Mouse (Mus musculus) intestine, postnatal 0 days (tissue): ENCODE results near the gene Gpkow. TPM values are rescaled to one million over a fixed set of nuclear protein-coding genes. Genes with fewer than 3 reads are reported as not detected.

Experiments
- ATAC-seq: fragments of 200-750 bp; cut with Nextera tagmentation; 2 replicates; pipeline ENCODE4 v1.8.0; 2017; ENCODE audit warnings: mild to moderate bottlenecking, moderate TSS enrichment, moderate library complexity
- H3K27ac ChIP-seq: fragments of 300-500 bp; sonication (generic); 2 replicates; pipeline ENCODE4 v1.5.1; 2014; ENCODE audit warnings: mild to moderate bottlenecking, low read depth, low read length, moderate library complexity
- H3K27me3 ChIP-seq: fragments of 300-500 bp; sonication (generic); replicated peaks from 2 replicates; pipeline ENCODE4 v1.6.1; 2014; ENCODE audit warnings: low read length, mixed read lengths; ENCODE audit not compliant: control insufficient read depth, insufficient read depth
- H3K36me3 ChIP-seq: fragments of 300-500 bp; sonication (generic); 2 replicates; pipeline ENCODE4 v1.6.1; 2014; ENCODE audit warnings: mild to moderate bottlenecking, moderate library complexity; ENCODE audit not compliant: control insufficient read depth, insufficient read depth
- H3K4me1 ChIP-seq: fragments of 300-500 bp; sonication (generic); replicated peaks from 2 replicates; pipeline ENCODE4 v1.6.1; 2014; ENCODE audit warnings: antibody characterized with exemption, low read length, mixed read lengths; ENCODE audit not compliant: control insufficient read depth, insufficient read depth
- H3K4me2 ChIP-seq: fragments of 300-500 bp; sonication (generic); replicated peaks from 2 replicates; pipeline ENCODE4 v1.6.1; 2014; ENCODE audit warnings: low read depth, mild to moderate bottlenecking, moderate library complexity
- H3K4me3 ChIP-seq: fragments of 300-500 bp; sonication (generic); 2 replicates; pipeline ENCODE4 v1.5.1; 2014; ENCODE audit warnings: low read depth, low read length
- H3K9ac ChIP-seq: fragments of 300-500 bp; sonication (generic); 2 replicates; pipeline ENCODE4 v1.6.1; 2014; ENCODE audit warnings: mild to moderate bottlenecking, low read depth, low read length
- H3K9me3 ChIP-seq: fragments of 300-500 bp; sonication (generic); 2 replicates; pipeline ENCODE4 v1.6.1; 2016; ENCODE audit warnings: mixed run types; ENCODE audit not compliant: control insufficient read depth
- CTCF ChIP-seq: sonication (generic); IDR thresholded peaks from 2 replicates; pipeline ENCODE4 v1.5.1; 2016; ENCODE audit warnings: low read depth, mild to moderate bottlenecking, control low read depth, antibody characterized with exemption, moderate library complexity
- WGBS: fragments of 180-500 bp; shearing (Covaris S2); extraction: QIAGEN DNeasy Blood & Tissue Kit; methylation state at CpG from one replicate; pipeline ENCODE4 v1.1.7; 2014; 5-methylcytosine and 5-hydroxymethylcytosine counted together
- polyA plus RNA-seq: library from polyadenylated mRNA; unstranded; fragments of >200 nt; fragmentation: Nextera tagmentation; extraction: Ambion mirVana; gene quantifications from 2 replicates; pipeline ENCODE4 v1.2.1, GENCODE M21; 2015

Gpkow gene
- polyA plus RNA-seq, 1 experiment from 2014 or later: 13.8 TPM

GRCm38 (mm10) chrX:7727176-7727575 is 30.2 kb downstream of the Gpkow start:
- TF ChIP-seq CTCF: no peak
- Histone ChIP-seq H3K4me3 (no peak overlapping the region), H3K27ac (no peak overlapping the region), H3K4me2 (no peak overlapping the region), H3K36me3 (no peaks in the 10 kb centered on the region; the same call in 1 of the 2 replicates), H3K9me3 (no peaks in the 10 kb centered on the region), H3K27me3 (no peaks in the 10 kb centered on the region), H3K4me1 (no peaks in the 10 kb centered on the region), H3K9ac (no peak overlapping the region)
- ATAC-seq: no peak
- WGBS: 89% methylated on average over 13 of the region's 13 CpGs

DNA sequence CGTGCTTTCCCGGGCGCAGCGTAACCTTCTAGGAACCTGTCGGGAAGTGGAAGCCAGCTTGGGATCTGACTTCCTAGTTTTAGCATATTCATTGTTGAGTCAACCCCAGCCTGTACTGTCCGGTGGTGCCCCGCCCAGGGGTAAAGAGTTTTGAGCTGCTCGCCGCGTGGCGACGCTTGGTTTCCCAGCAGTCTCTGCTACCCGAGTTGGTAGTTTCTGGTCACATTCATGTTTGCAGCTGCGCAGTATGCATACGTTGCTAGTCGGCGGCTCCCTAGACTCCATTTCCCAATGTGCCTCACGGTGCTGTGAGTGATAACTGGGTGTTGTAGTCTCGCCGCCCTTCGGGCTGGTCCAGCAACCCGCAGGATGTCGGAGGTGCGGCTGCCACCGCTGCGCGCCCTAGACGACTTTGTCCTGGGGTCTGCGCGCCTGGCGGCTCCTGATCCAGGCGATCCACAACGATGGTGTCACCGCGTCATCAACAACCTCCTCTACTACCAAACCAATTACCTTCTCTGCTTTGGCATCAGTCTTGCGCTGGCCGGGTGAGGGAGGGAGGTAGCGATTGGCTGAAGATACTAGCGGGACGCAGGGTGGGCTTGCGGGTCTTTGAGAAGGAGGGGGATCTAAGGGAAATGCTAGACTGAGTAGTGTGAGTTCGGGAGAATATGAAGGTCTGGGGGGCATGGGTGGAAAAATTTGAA is 31.4 kb downstream of the Gpkow start, which contains the start of gene Praf2:
Gene Praf2 (plus strand): TSS at position 225 of the 707 bp plus-strand sequence.
- WGBS: 19% methylated on average over 42 of the region's 42 CpGs
- Histone ChIP-seq H3K4me1 (no peaks in the 10 kb centered on the region), H3K36me3 (no peaks in the 10 kb centered on the region; the same call in 1 of the 2 replicates), H3K4me2 (peak within 1 kb of the TSS; percentile 68), H3K9ac (no peak within 1 kb of the TSS), H3K27me3 (no peaks in the 10 kb centered on the region), H3K4me3 (peak within 1 kb of the TSS; percentile 39), H3K27ac (peak within 1 kb of the TSS; percentile 68), H3K9me3 (no peaks in the 10 kb centered on the region)
- TF ChIP-seq CTCF: no peak
- ATAC-seq: peak; percentile 87

DNA sequence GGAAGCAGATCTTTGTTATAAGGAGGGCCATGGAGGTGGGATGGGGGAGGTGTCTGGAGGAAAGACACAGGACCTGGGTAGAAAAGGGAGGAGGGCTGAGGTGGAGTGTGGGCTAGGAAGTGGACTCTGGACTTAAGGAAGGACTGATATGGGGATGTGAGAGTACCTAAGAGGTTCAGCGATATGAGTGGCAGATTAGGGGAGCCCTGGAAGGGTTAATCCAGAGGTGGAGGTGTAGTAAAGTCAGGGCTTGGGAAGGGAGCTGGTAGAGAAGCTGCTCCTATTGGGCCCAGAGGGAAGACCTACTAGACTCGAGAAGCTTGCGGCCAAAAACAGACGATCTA is 32.0 kb downstream of the Gpkow start:
- 29% methylated on average over 4 of the region's 4 CpGs for whole genome bisulfite sequencing

GRCm38 (mm10) chrX:7733571-7734156 is 36.7 kb downstream of the Gpkow start:
- 35% methylated on average over 21 of the region's 26 CpGs for WGBS
- ATAC-seq: 0 out of 2 replicates have a peak, but pooled peaks have one; percentile 15
- H3K9ac ChIP-seq: no peak overlapping the region
- H3K4me2 ChIP-seq: no peak overlapping the region
- H3K36me3 ChIP-seq: peaks cover 11% of the 10 kb centered on the region; the same call in 1 of the 2 replicates
- H3K27ac ChIP-seq: no peak overlapping the region
- no peaks in the 10 kb centered on the region for H3K4me1 ChIP-seq
- H3K27me3 ChIP-seq: no peaks in the 10 kb centered on the region
- peak; percentile 76 for TF ChIP-seq CTCF
- H3K9me3 ChIP-seq: no peaks in the 10 kb centered on the region
- H3K4me3 ChIP-seq: no peak overlapping the region

More for the DNA sequence above, 32.0 kb downstream of the Gpkow start:
- H3K27ac ChIP-seq: no peak overlapping the region
- ATAC-seq: peak; percentile 49; the same call in 1 of the 2 replicates
- H3K36me3 ChIP-seq: no peaks in the 10 kb centered on the region; the same call in 1 of the 2 replicates
- TF ChIP-seq CTCF: no peak
- peak overlapping the region; percentile 39 for H3K4me3 ChIP-seq
- no peaks in the 10 kb centered on the region for H3K27me3 ChIP-seq
- peak overlapping the region; percentile 68 for H3K4me2 ChIP-seq
- H3K9me3 ChIP-seq: no peaks in the 10 kb centered on the region
- H3K4me1 ChIP-seq: no peaks in the 10 kb centered on the region
- no peak overlapping the region for H3K9ac ChIP-seq

DNA sequence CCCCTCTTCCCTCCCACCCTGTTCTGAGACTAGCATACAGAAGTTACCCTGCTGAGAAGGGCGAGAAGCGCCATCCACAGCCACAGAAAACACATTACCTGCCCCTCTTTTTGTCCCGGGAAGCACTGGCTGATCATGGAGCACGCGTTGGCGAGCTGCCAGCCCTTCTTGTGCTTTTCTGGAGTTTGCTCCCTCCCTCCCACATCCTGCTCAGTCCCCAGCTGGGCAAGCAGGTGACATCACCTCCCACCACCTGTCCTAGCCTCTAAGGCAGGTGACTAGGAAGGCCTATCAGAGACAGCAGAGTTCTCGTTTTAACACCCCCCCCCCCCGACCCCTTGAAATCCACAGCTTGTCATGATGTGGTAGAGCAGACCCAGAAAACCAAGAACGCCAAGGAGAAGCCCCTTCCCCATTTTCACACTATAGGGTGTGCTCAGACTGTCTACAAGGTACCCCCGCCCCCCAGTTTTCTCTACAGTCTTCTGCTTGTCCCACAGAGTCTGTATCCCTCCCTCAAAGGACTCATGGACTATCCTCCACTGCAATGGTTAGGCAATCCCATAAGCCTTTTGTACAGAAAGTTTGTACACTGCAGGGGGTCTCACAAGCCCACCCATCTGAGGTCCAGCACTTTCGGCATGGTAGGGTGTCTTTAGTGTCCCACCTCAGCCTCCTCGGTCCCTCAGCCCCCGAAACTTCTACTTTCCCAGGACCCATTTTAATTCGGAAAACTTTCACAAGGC is 42.6 kb downstream of the Gpkow start:
- 47% methylated on average over 14 of the region's 14 CpGs for WGBS
- no peak for TF ChIP-seq CTCF
- H3K9ac ChIP-seq: no peak overlapping the region
- H3K9me3 ChIP-seq: no peaks in the 10 kb centered on the region
- H3K27me3 ChIP-seq: no peaks in the 10 kb centered on the region
- H3K36me3 ChIP-seq: peaks cover 11% of the 10 kb centered on the region; the same call in 1 of the 2 replicates
- H3K4me1 ChIP-seq: no peaks in the 10 kb centered on the region
- peak; percentile 82 for ATAC-seq
- peak overlapping the region; percentile 48 for H3K4me2 ChIP-seq
- H3K27ac ChIP-seq: peak overlapping the region; percentile 83
- H3K4me3 ChIP-seq: no peak overlapping the region; the same call in 1 of the 2 replicates
